Mouse (Mus musculus): ENCODE data around the gene Zfp568.

Gene Zfp568

GRCm38 (mm10) chr7:29992698-29993097 lies 8.9 kb downstream of the Zfp568 start:
- no peak for DNase-seq (ENCODE audit: low spot score)

- no peak for DNase-seq (ENCODE audit: low spot score)
Observed at GRCm38 (mm10) chr7:29993340-29993739, 9.6 kb downstream of the Zfp568 start.

- DNase-seq (ENCODE audit: low spot score), result no peak
Observed at GRCm38 (mm10) chr7:29995134-29995533, 11.4 kb downstream of the Zfp568 start.

- no peak for DNase-seq (ENCODE audit: low spot score)
Observed at GRCm38 (mm10) chr7:30000601-30001000, 16.8 kb downstream of the Zfp568 start.

GRCm38 (mm10) chr7:30007601-30008000 lies 23.8 kb downstream of the Zfp568 start:
- no peak for DNase-seq (ENCODE audit: low spot score)

- no peak for DNase-seq (ENCODE audit: low spot score)
Observed at GRCm38 (mm10) chr7:30008020-30008690, 24.4 kb downstream of the Zfp568 start.

GRCm38 (mm10) chr7:30009321-30010085 lies 25.7 kb downstream of the Zfp568 start:
- no peak for DNase-seq (ENCODE audit: low spot score)

GRCm38 (mm10) chr7:30010551-30011195 lies 26.9 kb downstream of the Zfp568 start:
- no peak for DNase-seq (ENCODE audit: low spot score)

- DNase-seq (ENCODE audit: low spot score), result peak; percentile 9
Observed at GRCm38 (mm10) chr7:30012956-30013363, 29.2 kb downstream of the Zfp568 start.

GRCm38 (mm10) chr7:30017226-30017625 lies 33.5 kb downstream of the Zfp568 start:
- DNase-seq (ENCODE audit: low spot score), result no peak

- no peak for DNase-seq (ENCODE audit: low spot score)
Observed at GRCm38 (mm10) chr7:30019543-30019942, 35.8 kb downstream of the Zfp568 start.

- DNase-seq (ENCODE audit: low spot score), result no peak
Observed at GRCm38 (mm10) chr7:30023324-30023723, 39.6 kb downstream of the Zfp568 start.

GRCm38 (mm10) chr7:30023800-30024199 lies 40.0 kb downstream of the Zfp568 start:
- no peak for DNase-seq (ENCODE audit: low spot score)

GRCm38 (mm10) chr7:30025358-30025757 lies 41.6 kb downstream of the Zfp568 start:
- DNase-seq (ENCODE audit: low spot score), result no peak

- DNase-seq (ENCODE audit: low spot score), result no peak
Observed at GRCm38 (mm10) chr7:30027331-30027730, 43.6 kb downstream of the Zfp568 start.

- no peak for DNase-seq (ENCODE audit: low spot score)
Observed at GRCm38 (mm10) chr7:30028572-30028971, 44.8 kb downstream of the Zfp568 start.

- no peak for DNase-seq (ENCODE audit: low spot score)
Observed at GRCm38 (mm10) chr7:30030677-30031076, 46.9 kb downstream of the Zfp568 start.

- no peak for DNase-seq (ENCODE audit: low spot score)
Observed at GRCm38 (mm10) chr7:30031379-30031778, 47.6 kb downstream of the Zfp568 start.

GRCm38 (mm10) chr7:30034331-30034730 lies 50.6 kb downstream of the Zfp568 start:
- DNase-seq (ENCODE audit: low spot score), result no peak

- DNase-seq (ENCODE audit: low spot score), result no peak
Observed at GRCm38 (mm10) chr7:30044354-30044753, 60.6 kb downstream of the Zfp568 start.

GRCm38 (mm10) chr7:30048126-30048525 lies 64.4 kb downstream of the Zfp568 start:
- no peak for DNase-seq (ENCODE audit: low spot score)

- peak; percentile 76 for DNase-seq (ENCODE audit: low spot score)
Observed at GRCm38 (mm10) chr7:30050882-30051548, 67.3 kb downstream of the Zfp568 start, which contains the start of gene Zfp14. TSS of gene Zfp14 (minus strand) at chr7:30051380.
